Mouse (Mus musculus) heart, postnatal 0 days (tissue): ENCODE measurements around the gene Pip4k2b. TPM values are rescaled to one million over a fixed set of nuclear protein-coding genes. Genes with fewer than 3 reads are reported as not detected.
A peak's percentile ranks its signal among the peaks of the same experiment; 100 is the strongest.

Source experiments
- ATAC-seq: fragments of 200-750 bp; cut with Nextera tagmentation; 2 replicates; pipeline ENCODE4 v1.8.0; 2017; ENCODE audit warnings: low read depth, moderate number of reproducible peaks, moderate library complexity; ENCODE audit not compliant: insufficient read depth
- DNase-seq: peaks from one replicate; pipeline ENCODE4 v3.0.0-alpha.2; 2016; ENCODE audit warnings: low spot score
- H3K27ac ChIP-seq: fragments of 300-500 bp; sonication (generic); 2 replicates; pipeline ENCODE4 v1.5.1; 2014; ENCODE audit warnings: low read depth, mild to moderate bottlenecking
- H3K27me3 ChIP-seq: fragments of 300-500 bp; sonication (generic); 2 replicates; pipeline ENCODE4 v1.6.1; 2014; ENCODE audit warnings: low read length, mixed read lengths; ENCODE audit not compliant: control insufficient read depth, insufficient read depth
- H3K36me3 ChIP-seq: fragments of 300-500 bp; sonication (generic); replicated peaks from 2 replicates; pipeline ENCODE4 v1.6.1; 2014; ENCODE audit warnings: low read length, mixed read lengths; ENCODE audit not compliant: control insufficient read depth, insufficient read depth
- H3K4me1 ChIP-seq: fragments of 300-500 bp; sonication (generic); 2 replicates; pipeline ENCODE4 v1.6.1; 2014; ENCODE audit warnings: antibody characterized with exemption; ENCODE audit not compliant: control insufficient read depth, insufficient read depth
- H3K4me2 ChIP-seq: fragments of 300-500 bp; sonication (generic); 2 replicates; pipeline ENCODE4 v1.6.1; 2014; ENCODE audit warnings: low read depth, mild to moderate bottlenecking, low read length, moderate library complexity
- H3K4me3 ChIP-seq: fragments of 300-500 bp; sonication (generic); 2 replicates; pipeline ENCODE4 v1.5.1; 2014; ENCODE audit warnings: low read depth, low read length
- H3K9ac ChIP-seq: fragments of 300-500 bp; sonication (generic); replicated peaks from 2 replicates; pipeline ENCODE4 v1.6.1; 2014; ENCODE audit warnings: low read depth, low read length, mixed read lengths
- H3K9me3 ChIP-seq: fragments of 300-500 bp; sonication (generic); replicated peaks from 2 replicates; pipeline ENCODE4 v1.6.1; 2016; ENCODE audit warnings: low read length; ENCODE audit not compliant: control insufficient read depth
- CTCF ChIP-seq: IDR thresholded peaks from 2 replicates; pipeline ENCODE4 v1.5.1; 2016; ENCODE audit warnings: antibody characterized with exemption, control low read depth, low read depth
- EP300 ChIP-seq: IDR thresholded peaks from 2 replicates; pipeline ENCODE4 v1.6.1; 2016; ENCODE audit warnings: antibody characterized with exemption, low read depth
- WGBS: fragments of 180-500 bp; shearing (Covaris S2); extraction: QIAGEN DNeasy Blood & Tissue Kit; methylation state at CpG from one replicate; pipeline ENCODE4 v1.1.7; 2014; 5-methylcytosine and 5-hydroxymethylcytosine counted together
- polyA plus RNA-seq: library from polyadenylated mRNA; unstranded; fragments of >200 nt; fragmentation: Nextera tagmentation; extraction: Ambion mirVana; gene quantifications from 2 replicates; pipeline ENCODE4 v1.2.1, GENCODE M21; 2015
- total RNA-seq: library from RNA; depleted of rRNA; stranded (reverse); fragments of >200 nt; gene quantifications from 2 replicates; pipeline ENCODE4 v1.2.3, GENCODE M21; 2014; ENCODE audit warnings: low replicate concordance

Gene Pip4k2b
- total and polyA plus RNA-seq, 2 experiments from 2014 or later, result 0.79 to 12.7 TPM

DNA sequence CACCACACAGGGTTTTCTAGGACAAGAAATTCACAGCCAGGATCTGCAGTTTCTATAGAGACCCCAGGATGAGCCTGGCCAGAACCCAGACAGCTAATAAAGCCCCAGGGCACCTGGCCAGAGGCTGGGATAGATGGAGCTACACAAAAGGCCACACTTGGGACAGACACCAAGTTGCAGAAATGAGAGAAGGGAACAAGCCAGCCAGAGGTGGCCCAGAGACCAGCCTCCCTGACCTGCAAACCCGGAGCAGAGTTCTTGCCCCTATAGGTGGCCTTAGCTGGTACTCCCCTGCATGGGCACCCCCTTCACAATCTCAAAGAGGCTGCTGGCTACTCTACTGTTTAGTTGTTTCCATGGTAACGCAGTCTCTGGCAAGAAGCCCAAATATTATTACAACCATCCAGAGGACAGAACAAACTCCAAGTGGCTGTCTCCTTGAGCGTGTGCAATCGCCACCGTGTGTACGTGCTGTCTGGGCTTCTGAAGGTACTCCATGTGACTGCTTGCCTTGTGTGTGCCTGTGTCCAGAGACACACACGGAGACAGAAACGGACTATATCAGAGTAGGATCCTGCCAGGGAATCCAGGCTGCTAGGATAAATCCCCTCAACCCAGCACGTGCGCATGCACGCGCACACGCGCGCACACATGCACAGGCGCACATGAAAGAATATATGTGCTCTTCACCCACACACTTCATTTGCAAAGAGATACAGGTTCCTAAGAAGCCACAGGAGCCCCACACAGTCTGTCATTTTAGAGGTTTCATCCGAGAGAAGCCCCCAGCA lies 49.4 kb downstream of the Pip4k2b start:
- H3K9me3 ChIP-seq, result no peaks in the 10 kb centered on the region
- DNase-seq, result peak; percentile 76
- H3K27ac ChIP-seq, result peak overlapping the region; percentile 40
- no peaks in the 10 kb centered on the region for H3K27me3 ChIP-seq
- peak; percentile 48 for ATAC-seq
- H3K4me3 ChIP-seq, result no peak overlapping the region
- H3K4me1 ChIP-seq, result peaks cover 33% of the 10 kb centered on the region
- no peak overlapping the region for H3K9ac ChIP-seq
- 44% methylated on average over 17 of the region's 17 CpGs for WGBS
- TF ChIP-seq EP300 (no peak), CTCF (no peak)
- peaks cover 29% of the 10 kb centered on the region for H3K36me3 ChIP-seq
- peak overlapping the region; percentile 13 for H3K4me2 ChIP-seq

DNA sequence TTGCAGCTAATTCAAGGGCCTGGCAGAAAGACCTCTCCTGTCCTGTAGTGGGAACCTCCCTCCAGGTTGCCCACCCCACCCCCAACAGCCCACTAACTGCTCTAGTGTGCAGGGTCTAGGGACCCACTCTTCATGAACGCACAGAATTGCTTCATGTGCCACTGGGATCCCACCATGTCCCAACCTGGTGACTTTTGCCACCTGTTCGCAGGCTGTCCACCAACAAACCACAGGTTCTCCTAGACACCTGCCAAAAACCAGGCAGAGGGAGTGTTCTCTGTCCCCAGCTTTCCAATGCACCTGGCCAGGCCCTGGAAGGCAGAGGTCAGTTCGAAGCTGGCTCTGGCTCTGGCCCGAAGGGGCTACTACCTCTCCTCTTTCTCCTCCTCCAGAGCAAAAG lies 50.1 kb downstream of the Pip4k2b start:
- no peak for TF ChIP-seq EP300
- TF ChIP-seq CTCF, result no peak
- no peak for DNase-seq
- H3K9ac ChIP-seq, result no peak overlapping the region
- no peak overlapping the region for H3K4me2 ChIP-seq
- H3K27ac ChIP-seq, result peak overlapping the region; percentile 39
- 62% methylated on average over 4 of the region's 4 CpGs for WGBS
- no peak overlapping the region for H3K4me3 ChIP-seq
- ATAC-seq, result no peak
- peaks cover 33% of the 10 kb centered on the region for H3K4me1 ChIP-seq
- H3K9me3 ChIP-seq, result no peaks in the 10 kb centered on the region
- peaks cover 32% of the 10 kb centered on the region for H3K36me3 ChIP-seq
- no peaks in the 10 kb centered on the region for H3K27me3 ChIP-seq

DNA sequence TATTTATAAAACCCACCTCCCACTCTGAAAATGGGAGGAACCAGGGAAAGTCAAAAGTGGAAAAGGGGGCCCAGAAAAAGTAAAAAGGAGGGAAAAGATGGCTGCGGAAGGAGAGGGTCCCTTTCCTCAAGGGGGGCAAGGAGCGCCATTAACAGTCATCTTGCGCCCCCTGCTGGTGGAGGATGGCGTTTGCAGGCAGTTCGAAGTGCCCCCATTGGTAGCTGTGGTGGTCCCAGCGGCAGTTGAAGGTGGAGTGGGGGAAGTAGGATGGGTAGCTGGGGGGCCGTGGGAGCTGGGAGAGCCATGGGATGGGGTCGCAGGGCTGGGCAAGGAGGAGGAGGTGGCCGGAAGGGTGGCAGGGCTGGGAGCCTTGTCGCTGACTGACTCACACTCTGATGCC lies 54.6 kb downstream of the Pip4k2b start:
- Histone ChIP-seq H3K27me3 (no peaks in the 10 kb centered on the region), H3K4me2 (no peak overlapping the region), H3K4me1 (peaks cover 17% of the 10 kb centered on the region), H3K36me3 (peaks cover 39% of the 10 kb centered on the region), H3K9me3 (no peaks in the 10 kb centered on the region), H3K27ac (no peak overlapping the region), H3K4me3 (no peak overlapping the region), H3K9ac (no peak overlapping the region)
- WGBS, result 22% methylated on average over 10 of the region's 10 CpGs
- peak; percentile 45 for DNase-seq
- ATAC-seq, result no peak
- TF ChIP-seq EP300 (no peak), CTCF (peak; percentile 89)

DNA sequence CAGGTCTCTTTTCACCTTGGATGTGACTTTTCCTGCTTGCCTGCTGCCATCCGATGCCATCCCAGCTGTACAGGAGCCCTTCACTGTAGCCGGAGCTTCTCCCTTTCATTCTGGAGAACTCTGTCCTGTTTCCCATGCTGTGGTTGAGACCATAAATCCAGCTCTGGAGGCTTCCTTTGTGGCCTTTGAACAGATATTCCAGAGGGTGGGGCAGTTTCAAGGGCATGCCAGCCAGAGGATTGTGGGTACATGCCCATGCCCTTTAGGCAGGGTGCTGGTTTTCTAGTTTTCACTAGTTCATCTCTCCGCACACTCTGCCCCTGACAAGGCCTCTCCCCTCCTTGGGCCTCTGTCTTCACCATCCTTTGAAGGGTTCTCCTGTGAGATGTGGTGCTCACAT lies 57.4 kb downstream of the Pip4k2b start:
- WGBS, result 66% methylated on average over 3 of the region's 3 CpGs
- H3K9me3 ChIP-seq, result no peaks in the 10 kb centered on the region
- H3K36me3 ChIP-seq, result peaks cover 34% of the 10 kb centered on the region
- no peaks in the 10 kb centered on the region for H3K27me3 ChIP-seq
- no peak for DNase-seq
- H3K4me2 ChIP-seq, result peak overlapping the region; percentile 74; the same call in 1 of the 2 replicates
- peaks cover 10% of the 10 kb centered on the region; the same call in 1 of the 2 replicates for H3K4me1 ChIP-seq
- peak overlapping the region; percentile 42; the same call in 1 of the 2 replicates for H3K9ac ChIP-seq
- no peak overlapping the region for H3K4me3 ChIP-seq
- TF ChIP-seq EP300 (no peak), CTCF (no peak)
- no peak for ATAC-seq
- no peak overlapping the region for H3K27ac ChIP-seq

DNA sequence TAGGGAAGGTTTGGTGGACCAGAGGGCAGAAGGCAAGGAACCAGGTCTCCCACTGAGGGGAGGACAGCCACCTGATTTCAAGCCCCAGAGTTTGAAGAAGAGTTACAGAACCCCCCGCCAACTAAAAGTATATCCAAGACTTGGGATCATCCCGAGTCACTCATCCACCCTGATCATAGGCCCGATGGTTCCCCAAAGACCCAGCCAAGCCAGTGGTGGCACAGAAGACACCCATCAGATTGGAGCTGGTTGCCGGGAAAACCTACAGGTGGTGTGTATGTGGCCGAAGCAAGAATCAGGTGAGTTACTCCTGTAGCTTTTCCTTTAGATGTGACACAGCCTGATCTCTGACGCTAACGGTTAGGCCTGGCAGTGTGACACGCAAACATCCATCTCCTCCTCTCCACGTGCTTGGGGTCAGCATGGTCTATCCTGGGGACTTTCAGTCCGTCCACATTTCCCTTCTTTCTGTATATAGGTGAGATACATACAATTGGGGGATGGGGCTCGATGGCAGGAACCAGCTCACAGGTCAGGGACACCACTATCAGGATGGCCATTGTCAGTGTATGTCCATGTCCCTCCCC lies 58.1 kb downstream of the Pip4k2b start:
- Histone ChIP-seq H3K4me1 (peaks cover 10% of the 10 kb centered on the region; the same call in 1 of the 2 replicates), H3K27ac (peak overlapping the region; percentile 48), H3K27me3 (no peaks in the 10 kb centered on the region), H3K36me3 (peaks cover 34% of the 10 kb centered on the region), H3K9ac (peak overlapping the region; percentile 42), H3K9me3 (no peaks in the 10 kb centered on the region), H3K4me3 (peak overlapping the region; percentile 45), H3K4me2 (peak overlapping the region; percentile 74)
- DNase-seq (no peak), ATAC-seq (no peak)
- WGBS, result 65% methylated on average over 11 of the region's 11 CpGs
- TF ChIP-seq CTCF, result no peak
- no peak for TF ChIP-seq EP300
